Mouse (Mus musculus): ENCODE data around the gene Emc7. TPM values are rescaled to one million over a fixed set of nuclear protein-coding genes. Genes with fewer than 3 reads are reported as not detected.
A peak's percentile ranks its signal among the peaks of the same experiment; 100 is the strongest.

Emc7 gene
- total and polyA plus RNA-seq, 2 experiments from 2014 or later, result 16.8 to 33.5 TPM

GRCm38 (mm10) chr2:112520526-112521482 is 66.0 kb downstream of the Emc7 start:
- Histone ChIP-seq H3K9ac (replicated peaks; ENCODE audit: low read length, poor library complexity, severe bottlenecking) (no peak overlapping the region), H3K27ac (ENCODE audit: low read depth, low read length) (no peak overlapping the region), H3K36me3 (ENCODE audit: insufficient read depth, low read length) (no peaks in the 10 kb centered on the region), H3K4me2 (ENCODE audit: low read depth, low read length, poor library complexity, severe bottlenecking) (no peak overlapping the region), H3K4me3 (ENCODE audit: low read depth, low read length) (no peak overlapping the region), H3K4me1 (ENCODE audit: insufficient read depth, low read length) (no peaks in the 10 kb centered on the region), H3K9me3 (ENCODE audit: low read length) (no peaks in the 10 kb centered on the region), H3K27me3 (ENCODE audit: insufficient read depth, low read length) (no peaks in the 10 kb centered on the region)
- WGBS, result 88% methylated on average over 4 of the region's 4 CpGs
- TF ChIP-seq CTCF (IDR thresholded peaks at IDR 0.05), result peak; percentile 31; the same call in 1 of the 2 replicates
- DNase-seq (ENCODE audit: low spot score) (no peak), ATAC-seq (ENCODE audit: low FRiP score) (no peak)

Other genes with a start within 250 kb of the Emc7 start
- 23.3 and 37.2 TPM in 2 replicates for gene Lpcat4, start 215.5 kb upstream of the Emc7 start, total RNA-seq (2014; rRNA removed)
- gene Lpcat4, start 215.5 kb upstream of the Emc7 start, polyA plus RNA-seq (2015; fragmentation: Nextera tagmentation; extraction: Ambion mirVana), result 20.2 and 21.6 TPM in 2 replicates
- not detected in 2 replicates for gene Nutm1, start 195.7 kb upstream of the Emc7 start, total RNA-seq (2014; rRNA removed)
- gene Nutm1, start 195.7 kb upstream of the Emc7 start, polyA plus RNA-seq (2015; fragmentation: Nextera tagmentation; extraction: Ambion mirVana), result 0.06 and 0.09 TPM in 2 replicates
- gene Nop10, start 193.1 kb upstream of the Emc7 start, total RNA-seq (2014; rRNA removed), result 75.7 and 111 TPM in 2 replicates
- 151 and 158 TPM in 2 replicates for gene Nop10, start 193.1 kb upstream of the Emc7 start, polyA plus RNA-seq (2015; fragmentation: Nextera tagmentation; extraction: Ambion mirVana)
- gene Slc12a6, start 189.2 kb upstream of the Emc7 start, total RNA-seq (2014; rRNA removed), result 69.7 and 81.6 TPM in 2 replicates
- 13.3 and 14.1 TPM in 2 replicates for gene Slc12a6, start 189.2 kb upstream of the Emc7 start, polyA plus RNA-seq (2015; fragmentation: Nextera tagmentation; extraction: Ambion mirVana)
- 2.3 and 2.5 TPM in 2 replicates for gene Gm21985, start 188.7 kb upstream of the Emc7 start, total RNA-seq (2014; rRNA removed)
- gene Gm21985, start 188.7 kb upstream of the Emc7 start, polyA plus RNA-seq (2015; fragmentation: Nextera tagmentation; extraction: Ambion mirVana), result not detected in 2 replicates
- 113 and 129 TPM in 2 replicates for gene Emc4, start 87.0 kb upstream of the Emc7 start, total RNA-seq (2014; rRNA removed)
- 219 and 242 TPM in 2 replicates for gene Emc4, start 87.0 kb upstream of the Emc7 start, polyA plus RNA-seq (2015; fragmentation: Nextera tagmentation; extraction: Ambion mirVana)
- gene Katnbl1, start 75.8 kb upstream of the Emc7 start, total RNA-seq (2014; rRNA removed), result 15.1 and 18.7 TPM in 2 replicates
- 19.8 and 20.1 TPM in 2 replicates for gene Katnbl1, start 75.8 kb upstream of the Emc7 start, polyA plus RNA-seq (2015; fragmentation: Nextera tagmentation; extraction: Ambion mirVana)
- 7.6 and 7.7 TPM in 2 replicates for gene Chrm5, start 25.8 kb downstream of the Emc7 start, total RNA-seq (2014; rRNA removed)
- 2.7 and 3.1 TPM in 2 replicates for gene Chrm5, start 25.8 kb downstream of the Emc7 start, polyA plus RNA-seq (2015; fragmentation: Nextera tagmentation; extraction: Ambion mirVana)
- 6.7 and 8.9 TPM in 2 replicates for gene Aven, start 38.0 kb downstream of the Emc7 start, total RNA-seq (2014; rRNA removed)
- gene Aven, start 38.0 kb downstream of the Emc7 start, polyA plus RNA-seq (2015; fragmentation: Nextera tagmentation; extraction: Ambion mirVana), result 2.8 and 3.5 TPM in 2 replicates